Mouse (Mus musculus) liver, embryonic 12.5 days (tissue): ENCODE results near the gene Baiap2l1. TPM values are rescaled to one million over a fixed set of nuclear protein-coding genes. Genes with fewer than 3 reads are reported as not detected.

Experiments used
- ATAC-seq: fragments of 200-750 bp; cut with Nextera tagmentation; 2 replicates; pipeline ENCODE4 v1.8.0; 2017; ENCODE audit warnings: moderate number of reproducible peaks, mild to moderate bottlenecking, moderate library complexity
- H3K27ac ChIP-seq: fragments of 300-500 bp; sonication (generic); 2 replicates; pipeline ENCODE4 v1.5.1; 2016; ENCODE audit warnings: mild to moderate bottlenecking
- H3K27me3 ChIP-seq: fragments of 300-500 bp; sonication (generic); replicated peaks from 2 replicates; pipeline ENCODE4 v1.6.1; 2016; ENCODE audit warnings: mild to moderate bottlenecking, moderate library complexity
- H3K36me3 ChIP-seq: fragments of 300-500 bp; sonication (generic); 2 replicates; pipeline ENCODE4 v1.6.1; 2016; ENCODE audit warnings: mild to moderate bottlenecking, moderate library complexity
- H3K4me1 ChIP-seq: fragments of 300-500 bp; sonication (generic); 2 replicates; pipeline ENCODE4 v1.6.1; 2016
- H3K4me2 ChIP-seq: fragments of 300-500 bp; sonication (generic); 2 replicates; pipeline ENCODE4 v1.6.1; 2016; ENCODE audit warnings: mild to moderate bottlenecking, moderate library complexity
- H3K4me3 ChIP-seq: fragments of 300-500 bp; sonication (generic); 2 replicates; pipeline ENCODE4 v1.5.1; 2016; ENCODE audit warnings: mild to moderate bottlenecking, moderate library complexity
- H3K9ac ChIP-seq: fragments of 300-500 bp; sonication (generic); 2 replicates; pipeline ENCODE4 v1.6.1; 2016; ENCODE audit warnings: mild to moderate bottlenecking, moderate library complexity
- H3K9me3 ChIP-seq: fragments of 300-500 bp; sonication (generic); replicated peaks from 2 replicates; pipeline ENCODE4 v1.6.1; 2016; ENCODE audit warnings: mild to moderate bottlenecking, moderate library complexity
- WGBS: fragments of 180-500 bp; shearing (Covaris S2); methylation state at CpG from one replicate; pipeline ENCODE4 v1.1.7; 2016; ENCODE audit not compliant: insufficient replicate concordance; 5-methylcytosine and 5-hydroxymethylcytosine counted together
- polyA plus RNA-seq: library from polyadenylated mRNA; unstranded; fragments of >200 nt; fragmentation: Nextera tagmentation; extraction: Ambion mirVana; gene quantifications from 2 replicates; pipeline ENCODE4 v1.2.1, GENCODE M21; 2016

Gene Baiap2l1
- polyA plus RNA-seq, 1 experiment from 2014 or later: 5.4 TPM

DNA sequence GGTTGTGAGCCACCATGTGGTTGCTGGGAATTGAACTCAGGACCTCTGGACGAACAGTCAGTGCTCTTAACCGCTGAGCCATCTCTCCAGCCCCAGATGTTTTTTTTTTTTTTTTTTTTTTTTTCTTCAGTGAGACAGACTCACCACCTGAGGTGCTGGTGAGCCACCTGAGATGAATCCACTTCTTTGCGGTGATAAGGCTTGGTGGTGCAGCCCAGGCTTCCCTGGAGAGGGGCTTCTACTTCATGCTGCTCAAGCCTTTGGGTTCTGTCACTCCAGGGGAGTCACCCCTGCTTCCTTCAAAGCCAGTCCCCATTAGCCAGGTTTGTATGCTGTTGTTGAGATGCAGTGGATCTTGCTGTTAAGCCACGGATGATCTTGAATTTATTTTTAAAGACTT lies 104.7 kb downstream of the Baiap2l1 start:
- peaks cover 6% of the 10 kb centered on the region; the same call in 1 of the 2 replicates for H3K9me3 ChIP-seq
- peaks cover 44% of the 10 kb centered on the region for H3K4me1 ChIP-seq
- no peaks in the 10 kb centered on the region for H3K27me3 ChIP-seq
- WGBS: 71% methylated on average over 4 of the region's 4 CpGs
- H3K4me2 ChIP-seq: no peak overlapping the region
- no peak overlapping the region for H3K27ac ChIP-seq
- no peak overlapping the region for H3K9ac ChIP-seq
- H3K4me3 ChIP-seq: no peak overlapping the region
- peaks cover 9% of the 10 kb centered on the region; the same call in 1 of the 2 replicates for H3K36me3 ChIP-seq
- no peak for ATAC-seq

DNA sequence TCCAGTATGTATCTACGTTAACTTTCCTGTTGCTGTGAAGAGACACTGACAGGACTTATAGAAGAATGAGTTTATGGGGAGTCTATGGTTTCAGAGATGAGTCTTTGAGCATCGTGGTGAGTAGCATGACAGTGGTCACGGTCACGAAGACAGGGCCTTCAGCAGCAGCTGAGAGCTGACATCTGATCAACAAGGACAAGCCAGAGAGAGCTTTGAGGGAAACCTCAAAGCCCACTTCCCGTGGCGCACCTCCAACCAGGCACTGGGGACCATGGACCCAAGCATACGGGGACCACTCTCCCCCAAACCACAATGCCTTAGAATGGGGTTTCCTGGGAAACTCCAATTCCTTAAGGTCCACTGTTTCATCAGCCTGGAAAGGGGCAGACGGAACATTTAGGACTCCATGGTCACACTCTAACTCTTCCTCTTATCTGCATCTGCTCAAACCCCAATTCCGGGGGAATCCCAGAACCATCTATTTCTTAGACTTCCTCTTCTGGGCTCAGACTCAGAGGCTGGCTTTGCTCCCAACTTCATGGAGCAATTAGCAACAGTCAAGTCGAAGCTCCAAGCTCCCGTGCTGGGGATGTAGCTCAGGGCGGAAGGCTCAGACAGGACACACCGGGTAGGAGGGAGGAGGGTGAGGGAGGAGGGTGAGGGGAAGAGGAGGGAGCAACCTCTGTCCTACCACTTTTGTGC lies 105.9 kb downstream of the Baiap2l1 start:
- whole genome bisulfite sequencing: 55% methylated on average over 13 of the region's 13 CpGs
- no peaks in the 10 kb centered on the region for H3K36me3 ChIP-seq

DNA sequence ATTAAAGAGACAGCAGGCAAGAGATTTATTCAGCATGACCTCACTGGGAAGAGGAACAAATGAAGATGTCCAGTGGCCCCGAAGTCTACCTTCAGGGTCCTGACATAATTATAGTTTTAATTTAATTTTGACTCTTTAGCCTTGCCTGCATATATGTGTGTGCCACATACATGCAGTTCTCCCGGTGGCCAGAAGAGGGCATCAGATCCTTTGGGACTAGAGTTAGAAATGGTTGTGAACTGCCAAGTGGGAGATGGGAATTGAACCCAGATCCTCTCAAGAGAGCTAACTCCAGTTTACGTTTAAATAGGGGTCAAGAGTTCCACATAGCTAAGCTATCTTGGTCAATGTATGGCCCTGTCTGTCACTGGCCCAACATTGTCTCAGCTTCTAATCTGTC lies 108.0 kb downstream of the Baiap2l1 start:
- Histone ChIP-seq H3K4me3 (no peak overlapping the region), H3K9me3 (peaks cover 6% of the 10 kb centered on the region; the same call in 1 of the 2 replicates), H3K4me2 (no peak overlapping the region), H3K27ac (no peak overlapping the region), H3K36me3 (no peaks in the 10 kb centered on the region), H3K9ac (no peak overlapping the region), H3K27me3 (no peaks in the 10 kb centered on the region), H3K4me1 (peaks cover 19% of the 10 kb centered on the region)
- WGBS: 70% methylated on average over 3 of the region's 3 CpGs
- ATAC-seq: no peak

More for the DNA sequence above, 105.9 kb downstream of the Baiap2l1 start:
- Histone ChIP-seq H3K27me3 (no peaks in the 10 kb centered on the region), H3K4me2 (no peak overlapping the region), H3K9me3 (peaks cover 6% of the 10 kb centered on the region; the same call in 1 of the 2 replicates), H3K9ac (no peak overlapping the region), H3K4me1 (peaks cover 37% of the 10 kb centered on the region), H3K4me3 (no peak overlapping the region), H3K27ac (no peak overlapping the region)
- no peak for ATAC-seq

DNA sequence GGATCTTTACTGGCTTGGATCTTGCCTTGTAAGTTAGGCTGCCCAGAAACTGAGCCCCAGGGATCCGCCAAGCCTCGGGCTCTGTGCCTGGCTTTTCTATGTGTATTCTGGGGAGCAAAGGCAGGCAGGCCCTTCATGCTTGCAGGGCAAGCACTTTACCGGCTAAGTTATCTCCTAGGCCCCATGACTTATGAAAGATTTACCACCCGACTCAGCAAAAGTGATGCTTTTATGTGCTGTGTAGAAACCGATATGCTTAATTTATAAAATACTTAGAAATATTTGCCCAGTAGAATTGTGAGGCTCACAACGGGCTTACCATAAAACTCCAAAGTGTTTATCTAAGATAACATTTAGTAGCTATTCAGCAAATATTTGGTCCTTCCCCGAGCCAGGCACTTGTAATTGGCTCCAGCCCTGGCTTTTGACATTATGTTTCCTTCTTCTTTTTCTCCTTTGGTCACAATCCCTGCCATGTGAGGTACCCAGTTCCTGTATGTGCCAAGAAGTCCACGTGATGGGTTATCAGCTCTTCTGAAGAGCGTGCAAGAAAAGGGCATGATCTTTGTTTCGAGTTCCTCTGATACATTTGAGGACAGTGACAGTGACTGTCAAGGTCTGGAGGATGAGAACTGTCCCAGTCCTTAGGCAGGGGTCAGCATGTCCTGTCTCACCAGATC lies 109.9 kb downstream of the Baiap2l1 start:
- no peak for ATAC-seq
- WGBS: 45% methylated on average over 10 of the region's 10 CpGs
- Histone ChIP-seq H3K27me3 (no peaks in the 10 kb centered on the region), H3K9ac (no peak overlapping the region), H3K36me3 (no peaks in the 10 kb centered on the region), H3K4me3 (no peak overlapping the region), H3K4me2 (no peak overlapping the region), H3K27ac (no peak overlapping the region), H3K9me3 (peaks cover 6% of the 10 kb centered on the region; the same call in 1 of the 2 replicates), H3K4me1 (peaks cover 7% of the 10 kb centered on the region; the same call in 1 of the 2 replicates)

GRCm38 (mm10) chr5:144247307-144247706 lies 110.6 kb downstream of the Baiap2l1 start:
- Histone ChIP-seq H3K4me3 (no peak overlapping the region), H3K4me1 (peaks cover 7% of the 10 kb centered on the region; the same call in 1 of the 2 replicates), H3K9me3 (peaks cover 6% of the 10 kb centered on the region; the same call in 1 of the 2 replicates), H3K4me2 (no peak overlapping the region), H3K27me3 (no peaks in the 10 kb centered on the region), H3K36me3 (no peaks in the 10 kb centered on the region), H3K9ac (no peak overlapping the region), H3K27ac (no peak overlapping the region)
- ATAC-seq: no peak
- 59% methylated on average over 10 of the region's 10 CpGs for WGBS

DNA sequence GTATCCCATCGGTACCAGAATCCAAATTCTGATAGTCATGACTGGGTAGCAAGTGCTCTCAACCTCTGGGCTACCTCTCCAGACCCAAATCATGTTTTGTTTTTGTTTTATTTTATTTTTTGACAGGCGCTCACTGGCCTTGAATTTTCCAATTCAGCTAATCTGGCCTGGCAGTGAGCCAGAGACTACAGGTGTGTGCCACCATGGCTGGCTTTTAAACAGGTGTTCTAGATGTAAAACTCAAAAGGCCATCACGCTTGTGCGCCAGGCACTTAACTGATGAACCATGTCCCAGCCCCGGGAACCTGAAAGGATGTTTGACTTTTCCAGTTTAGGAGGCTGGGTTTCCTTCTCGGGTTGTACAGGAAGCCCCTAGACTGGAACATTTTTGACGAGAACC lies 111.2 kb downstream of the Baiap2l1 start:
- Histone ChIP-seq H3K9me3 (peaks cover 6% of the 10 kb centered on the region; the same call in 1 of the 2 replicates), H3K9ac (no peak overlapping the region), H3K27me3 (no peaks in the 10 kb centered on the region), H3K36me3 (no peaks in the 10 kb centered on the region), H3K4me2 (no peak overlapping the region), H3K27ac (no peak overlapping the region), H3K4me1 (peaks cover 7% of the 10 kb centered on the region; the same call in 1 of the 2 replicates), H3K4me3 (no peak overlapping the region)
- 61% methylated on average over 7 of the region's 7 CpGs for WGBS
- no peak for ATAC-seq

DNA sequence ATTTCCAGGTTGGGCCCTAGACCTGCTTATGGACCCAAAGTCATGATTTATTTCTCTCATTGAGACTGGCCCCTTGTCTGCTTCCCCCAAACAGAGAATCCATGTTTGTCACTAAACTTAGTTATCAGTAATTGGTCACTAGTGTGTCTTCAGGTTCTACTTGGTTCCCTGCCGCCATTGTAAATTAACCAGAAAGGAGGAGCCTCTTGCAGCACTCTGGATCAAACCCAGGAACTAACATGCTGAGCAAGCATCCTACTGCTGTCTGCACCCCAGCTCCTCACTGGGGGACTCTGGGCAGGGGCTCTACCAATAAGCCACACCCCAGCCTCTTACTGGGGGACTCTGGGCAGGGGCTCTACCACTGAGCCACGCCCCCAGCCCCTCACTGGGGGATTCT lies 112.3 kb downstream of the Baiap2l1 start:
- H3K4me1 ChIP-seq: peaks cover 7% of the 10 kb centered on the region; the same call in 1 of the 2 replicates
- WGBS: 62% methylated on average over 2 of the region's 2 CpGs
- H3K27ac ChIP-seq: no peak overlapping the region
- H3K27me3 ChIP-seq: no peaks in the 10 kb centered on the region
- no peaks in the 10 kb centered on the region for H3K36me3 ChIP-seq
- H3K9me3 ChIP-seq: peaks cover 6% of the 10 kb centered on the region; the same call in 1 of the 2 replicates
- H3K4me2 ChIP-seq: no peak overlapping the region
- H3K9ac ChIP-seq: no peak overlapping the region
- H3K4me3 ChIP-seq: no peak overlapping the region
- no peak for ATAC-seq

GRCm38 (mm10) chr5:144243901-144244487 lies 113.9 kb downstream of the Baiap2l1 start, which contains the start of gene Bri3:
Bri3 (plus strand) TSS chr5:144244437.
- no peaks in the 10 kb centered on the region for H3K27me3 ChIP-seq
- 70% methylated on average over 7 of the region's 7 CpGs for WGBS

GRCm38 (mm10) chr5:144238969-144239368 lies 118.9 kb downstream of the Baiap2l1 start:
- Histone ChIP-seq H3K4me3 (no peak overlapping the region), H3K9ac (no peak overlapping the region), H3K4me2 (no peak overlapping the region), H3K27me3 (no peaks in the 10 kb centered on the region), H3K4me1 (no peaks in the 10 kb centered on the region; the same call in 1 of the 2 replicates), H3K27ac (no peak overlapping the region), H3K9me3 (no peaks in the 10 kb centered on the region), H3K36me3 (no peaks in the 10 kb centered on the region)
- no peak for ATAC-seq
- 38% methylated on average over 1 of the region's 1 CpGs for WGBS

More at GRCm38 (mm10) chr5:144243901-144244487, 113.9 kb downstream of the Baiap2l1 start, which contains the start of gene Bri3:
- no peaks in the 10 kb centered on the region for H3K36me3 ChIP-seq
- no peak within 1 kb of the TSS for H3K9ac ChIP-seq
- H3K4me1 ChIP-seq: peaks cover 7% of the 10 kb centered on the region; the same call in 1 of the 2 replicates
- no peaks in the 10 kb centered on the region for H3K9me3 ChIP-seq
- H3K27ac ChIP-seq: no peak within 1 kb of the TSS
- no peak for ATAC-seq
- no peak within 1 kb of the TSS for H3K4me2 ChIP-seq
- H3K4me3 ChIP-seq: no peak within 1 kb of the TSS

DNA sequence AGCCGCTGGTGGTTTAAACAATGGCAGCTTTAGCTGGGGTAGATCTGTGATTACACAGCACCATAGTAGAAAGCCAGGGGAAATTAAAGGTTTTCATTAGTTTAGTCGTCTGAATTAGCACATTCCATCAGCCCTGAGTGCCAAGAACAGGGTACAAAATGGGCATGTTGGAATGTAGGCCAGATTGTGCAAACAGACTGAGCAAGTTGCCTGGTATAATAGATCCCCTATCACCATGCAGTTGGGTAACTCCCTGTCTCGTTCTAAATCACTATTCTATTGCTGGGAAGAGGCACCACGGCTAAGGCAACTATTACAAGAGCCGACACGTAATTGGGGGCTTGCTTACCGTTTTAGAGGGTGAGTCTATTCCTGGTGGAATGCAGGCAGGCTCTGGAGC lies 123.2 kb downstream of the Baiap2l1 start:
- Histone ChIP-seq H3K4me3 (no peak overlapping the region), H3K36me3 (no peaks in the 10 kb centered on the region), H3K4me1 (no peaks in the 10 kb centered on the region; the same call in 1 of the 2 replicates), H3K4me2 (no peak overlapping the region), H3K27me3 (no peaks in the 10 kb centered on the region), H3K27ac (no peak overlapping the region), H3K9ac (no peak overlapping the region), H3K9me3 (no peaks in the 10 kb centered on the region)
- ATAC-seq: no peak
- 73% methylated on average over 7 of the region's 7 CpGs for WGBS

DNA sequence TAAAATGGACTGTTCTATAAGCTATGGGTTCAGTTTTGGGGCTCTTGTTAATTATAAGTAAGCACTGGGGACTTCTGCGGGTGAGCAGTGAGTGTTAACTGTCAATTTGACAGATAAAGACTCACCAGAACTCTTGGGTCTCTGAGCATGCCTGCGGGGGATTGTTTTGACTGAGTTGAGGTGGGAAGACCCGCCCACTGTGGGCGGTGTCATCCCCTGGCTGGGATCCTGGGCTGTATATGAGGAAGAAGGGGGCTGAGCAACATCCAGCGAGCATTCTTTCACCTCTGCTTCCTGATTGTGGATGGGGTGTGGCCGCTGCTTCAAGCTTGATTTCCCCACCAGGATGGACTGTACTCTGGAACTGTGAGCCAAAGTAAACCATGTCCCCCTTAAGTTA lies 123.7 kb downstream of the Baiap2l1 start:
- no peaks in the 10 kb centered on the region for H3K27me3 ChIP-seq
- no peak for ATAC-seq
- H3K4me1 ChIP-seq: no peaks in the 10 kb centered on the region; the same call in 1 of the 2 replicates
- H3K27ac ChIP-seq: no peak overlapping the region
- H3K36me3 ChIP-seq: no peaks in the 10 kb centered on the region
- no peaks in the 10 kb centered on the region for H3K9me3 ChIP-seq
- H3K4me3 ChIP-seq: no peak overlapping the region
- H3K4me2 ChIP-seq: no peak overlapping the region
- H3K9ac ChIP-seq: no peak overlapping the region
- 46% methylated on average over 6 of the region's 6 CpGs for WGBS

- Histone ChIP-seq H3K9ac (no peak overlapping the region), H3K36me3 (no peaks in the 10 kb centered on the region), H3K27ac (no peak overlapping the region), H3K4me1 (no peaks in the 10 kb centered on the region; the same call in 1 of the 2 replicates), H3K27me3 (no peaks in the 10 kb centered on the region), H3K4me2 (no peak overlapping the region), H3K9me3 (no peaks in the 10 kb centered on the region), H3K4me3 (no peak overlapping the region)
- no peak for ATAC-seq
- 66% methylated on average over 5 of the region's 5 CpGs for WGBS
Measured at GRCm38 (mm10) chr5:144232531-144232930, 125.4 kb downstream of the Baiap2l1 start.
